ENCODE assay signal across 11 mouse cellular contexts in the genomic region with DNA sequence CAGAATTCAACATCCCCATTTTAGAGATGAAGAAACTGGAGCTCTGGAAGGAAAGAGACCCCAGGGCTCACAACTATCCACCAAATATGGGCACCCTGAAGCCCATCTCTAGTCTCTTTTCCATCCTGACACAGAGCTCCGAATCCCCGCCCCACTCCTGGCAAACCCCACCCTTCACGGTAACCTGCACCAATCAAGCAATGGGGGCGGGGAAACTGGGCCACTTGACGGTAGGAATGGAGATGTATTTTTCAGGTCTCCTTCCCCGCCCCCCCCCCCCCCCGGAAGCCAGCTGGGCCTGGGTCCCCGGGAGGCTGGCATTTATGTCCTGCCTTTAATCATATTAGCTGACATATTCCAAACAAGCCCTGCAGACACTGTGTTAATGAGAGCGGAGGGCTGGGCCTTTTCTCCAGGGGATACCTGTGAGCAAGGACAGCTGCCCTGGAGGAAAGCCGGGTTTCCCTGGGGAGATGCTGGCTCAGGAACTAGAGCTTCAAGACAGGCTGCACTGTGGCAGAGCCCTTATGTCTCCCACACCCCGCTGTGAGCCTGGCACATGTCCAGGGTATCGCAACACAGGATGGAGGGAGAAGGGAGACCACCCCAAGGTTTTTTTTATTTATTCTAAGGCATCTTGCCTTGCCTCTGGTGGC. TPM values are rescaled to one million over a fixed set of nuclear protein-coding genes. Genes with fewer than 3 reads are reported as not detected.
A peak's percentile ranks its signal among the peaks of the same experiment; 100 is the strongest.
DNase-seq lines count a peak whose midpoint lies in the region; ATAC-seq lines count a peak whose summit lies in the region.
"Had no signal": no experiment of that assay in that cellular context is flagged by ENCODE, and none has a peak within 500 bp of the region (broad histone marks: within the 10 kb centered on the region; RNA-seq: fewer than 3 reads in every experiment).

No protein-coding gene starts in this region.

- no peaks in the 10 kb centered on the region for H3K9me3 ChIP-seq in hindbrain, embryonic 10.5 days
- no peaks in the 10 kb centered on the region for H3K9me3 ChIP-seq in neural tube, embryonic 11.5 days (ENCODE audit: control insufficient read depth, low read length)
- H3K9me3 ChIP-seq: liver, embryonic 13.5 days had no signal

- WGBS in hindbrain, embryonic 10.5 days, result 19% methylated on average over 12 of the region's 12 CpGs
- 25% methylated on average over 12 of the region's 12 CpGs for WGBS in neural tube, embryonic 11.5 days

- no peak overlapping the region for H3K4me2 ChIP-seq in neural tube, embryonic 11.5 days (ENCODE audit: low read depth)
- H3K4me2 ChIP-seq: liver, embryonic 13.5 days had no signal

- ATAC-seq in neural tube, embryonic 11.5 days (ENCODE audit: insufficient read depth, low FRiP score, low TSS enrichment), result peak; percentile 24; the same call in 1 of the 2 replicates

- H3K9ac ChIP-seq in neural tube, embryonic 11.5 days (ENCODE audit: low read length), result no peak overlapping the region
- H3K9ac ChIP-seq: liver, embryonic 13.5 days had no signal

- peaks cover 9% of the 10 kb centered on the region; the same call in 1 of the 2 replicates for H3K27me3 ChIP-seq in hindbrain, embryonic 10.5 days (ENCODE audit: insufficient read depth, poor library complexity, severe bottlenecking)
- no peaks in the 10 kb centered on the region for H3K27me3 ChIP-seq in neural tube, embryonic 11.5 days (ENCODE audit: control insufficient read depth, insufficient read depth, low read length)

- no peaks in the 10 kb centered on the region for H3K36me3 ChIP-seq in hindbrain, embryonic 10.5 days
- H3K36me3 ChIP-seq in neural tube, embryonic 11.5 days (ENCODE audit: control insufficient read depth, insufficient read depth, low read length), result no peaks in the 10 kb centered on the region
- H3K36me3 ChIP-seq: liver, embryonic 13.5 days had no signal

- intact Hi-C loops in left cerebral cortex, postnatal 4 days (cut with DNase I), result no loop called here
- intact Hi-C loops in left cerebral cortex, postnatal 25 days (cut with DNase I), result no loop called here
- intact Hi-C loops in heart, postnatal 14 days (cut with DNase I), result no loop called here

- H3K4me3 ChIP-seq in hindbrain, embryonic 10.5 days, result no peak overlapping the region
- no peak overlapping the region for H3K4me3 ChIP-seq in neural tube, embryonic 11.5 days (ENCODE audit: low read depth, low read length)
- H3K4me3 ChIP-seq: erythroblast, embryonic 14.5 days; liver, embryonic 13.5 days had no signal

- peak overlapping the region; percentile 92; the same call in 1 of the 2 replicates for H3K27ac ChIP-seq in hindbrain, embryonic 10.5 days
- no peak overlapping the region for H3K27ac ChIP-seq in neural tube, embryonic 11.5 days (ENCODE audit: low read depth, low read length)
- H3K27ac ChIP-seq: liver, embryonic 13.5 days had no signal

- H3K4me1 ChIP-seq in hindbrain, embryonic 10.5 days (replicated peaks), result peaks cover 60% of the 10 kb centered on the region
- peaks cover 16% of the 10 kb centered on the region; the same call in 1 of the 2 replicates for H3K4me1 ChIP-seq in neural tube, embryonic 11.5 days (ENCODE audit: control insufficient read depth, insufficient read depth, low read length)
- H3K4me1 ChIP-seq: liver, embryonic 13.5 days had no signal

- DNase-seq in left cerebral cortex, postnatal 4 days, result peak; percentile 74
- DNase-seq in left cerebral cortex, postnatal 25 days (ENCODE audit: low spot score in 2 of 2), result no peak
- DNase-seq in cerebellum, postnatal 10 days, result peak; percentile 86 to 87
- DNase-seq in hindbrain, embryonic 10.5 days (ENCODE audit: low spot score), result peak; percentile 43
- DNase-seq in neural tube, embryonic 11.5 days (ENCODE audit: low spot score), result peak; percentile 60
- no peak for DNase-seq in heart, adult 11 months
- DNase-seq in heart, postnatal 14 days, result no peak
- no peak for DNase-seq in layer of hippocampus, postnatal 36 days
- DNase-seq: adrenal gland, adult 8-10 months; liver, embryonic 13.5 days had no signal

RNA-seq across cellular contexts. Expression of gene C1qb, which starts 18.2 kb away (rescaled TPM):
- total RNA-seq in left cerebral cortex, postnatal 4 days (2021), result 10 to 100 TPM; 15.3 to 17.2 TPM
- total RNA-seq in left cerebral cortex, postnatal 25 days (2021), result 10 to 100 TPM; 56.6 to 61.3 TPM
- 23.4 and 38.4 TPM in 2 replicates for polyA plus RNA-seq in hindbrain, embryonic 10.5 days (2016; fragmentation: Nextera tagmentation; extraction: Ambion mirVana)
- 24.2 and 27.3 TPM in 2 replicates for polyA plus RNA-seq in neural tube, embryonic 11.5 days (2014; fragmentation: Nextera tagmentation; extraction: Ambion mirVana)
- total RNA-seq in heart, postnatal 14 days (2021), result 10 to 100 TPM; 41.6 to 44.7 TPM
- total RNA-seq in layer of hippocampus, postnatal 36 days (2021), result 10 to 100 TPM; 47.8 to 51.2 TPM

RNA-seq across cellular contexts. Expression of gene C1qc, which starts 25.0 kb away (rescaled TPM):
- total RNA-seq in left cerebral cortex, postnatal 4 days (2021), result 10 to 100 TPM; 11.3 to 14.8 TPM
- 10 to 100 TPM; 38.3 to 44.1 TPM for total RNA-seq in left cerebral cortex, postnatal 25 days (2021)
- polyA plus RNA-seq in hindbrain, embryonic 10.5 days (2016; fragmentation: Nextera tagmentation; extraction: Ambion mirVana), result 7.5 and 18.5 TPM in 2 replicates
- polyA plus RNA-seq in neural tube, embryonic 11.5 days (2014; fragmentation: Nextera tagmentation; extraction: Ambion mirVana), result 12.3 and 13.3 TPM in 2 replicates
- 10 to 100 TPM; 34.9 to 36.4 TPM for total RNA-seq in heart, postnatal 14 days (2021)
- total RNA-seq in layer of hippocampus, postnatal 36 days (2021), result 10 to 100 TPM; 36.1 to 37.7 TPM

RNA-seq across cellular contexts. Expression of gene C1qa, which starts 30.8 kb away (rescaled TPM):
- 10 to 100 TPM; 12.5 to 14.2 TPM for total RNA-seq in left cerebral cortex, postnatal 4 days (2021)
- total RNA-seq in left cerebral cortex, postnatal 25 days (2021), result 10 to 100 TPM; 51.2 to 54.2 TPM
- 4.8 and 10.8 TPM in 2 replicates for polyA plus RNA-seq in hindbrain, embryonic 10.5 days (2016; fragmentation: Nextera tagmentation; extraction: Ambion mirVana)
- 11.8 and 13.8 TPM in 2 replicates for polyA plus RNA-seq in neural tube, embryonic 11.5 days (2014; fragmentation: Nextera tagmentation; extraction: Ambion mirVana)
- 10 to 100 TPM; 39.1 to 41.5 TPM for total RNA-seq in heart, postnatal 14 days (2021)
- total RNA-seq in layer of hippocampus, postnatal 36 days (2021), result 10 to 100 TPM; 48.9 to 50.7 TPM

RNA-seq across cellular contexts. Expression of gene Ephb2, which starts 32.0 kb away (rescaled TPM):
- total RNA-seq in left cerebral cortex, postnatal 4 days (2021), result 10 to 100 TPM; 73.6 to 75.3 TPM
- total RNA-seq in left cerebral cortex, postnatal 25 days (2021), result 10 to 100 TPM; 15.2 to 21.4 TPM
- 13.4 and 21.5 TPM in 2 replicates for polyA plus RNA-seq in hindbrain, embryonic 10.5 days (2016; fragmentation: Nextera tagmentation; extraction: Ambion mirVana)
- polyA plus RNA-seq in neural tube, embryonic 11.5 days (2014; fragmentation: Nextera tagmentation; extraction: Ambion mirVana), result 20.4 and 21.0 TPM in 2 replicates
- 1 to 10 TPM in 1 of 2 experiments, under 1 TPM in 1; 0.81 to 1.1 TPM for total RNA-seq in heart, postnatal 14 days (2021)
- total RNA-seq in layer of hippocampus, postnatal 36 days (2021), result 10 to 100 TPM; 24.5 to 26.2 TPM
- polyA plus RNA-seq: erythroblast, embryonic 14.5 days had no signal

Comparison
In these comparisons a context has a peak if more than half of its experiments do, and no peak if none do; other contexts are left out.
1. DNase-seq: peak in left cerebral cortex, postnatal 4 days (single experiment), cerebellum, postnatal 10 days (2 of 2), hindbrain, embryonic 10.5 days (single experiment) and neural tube, embryonic 11.5 days (single experiment); none in left cerebral cortex, postnatal 25 days (0 of 2), heart, adult 11 months (single experiment), heart, postnatal 14 days (0 of 2) and layer of hippocampus, postnatal 36 days (0 of 2).